Mouse (Mus musculus) midbrain, embryonic 12.5 days (tissue): ENCODE measurements at regions not wholly inside any gene's neighbourhood (a gene's known extent, or its start where the extent isn't known, plus 50 kb on each side); places are given as distances from the start of the nearest gene placed in this dataset.

Experiments
- ATAC-seq: fragments of 200-750 bp; cut with Nextera tagmentation; 2 replicates; pipeline ENCODE4 v1.8.0; 2017; ENCODE audit warnings: low read depth, moderate TSS enrichment, moderate library complexity; ENCODE audit not compliant: low FRiP score
- H3K27ac ChIP-seq: fragments of 300-500 bp; sonication (generic); replicated peaks from 2 replicates; pipeline ENCODE4 v1.5.1; 2016; ENCODE audit warnings: mild to moderate bottlenecking
- H3K27me3 ChIP-seq: fragments of 300-500 bp; sonication (generic); 2 replicates; pipeline ENCODE4 v1.6.1; 2016; ENCODE audit warnings: mild to moderate bottlenecking
- H3K36me3 ChIP-seq: fragments of 300-500 bp; sonication (generic); 2 replicates; pipeline ENCODE4 v1.6.1; 2016
- H3K4me1 ChIP-seq: fragments of 300-500 bp; sonication (generic); 2 replicates; pipeline ENCODE4 v1.6.1; 2016
- H3K4me2 ChIP-seq: fragments of 300-500 bp; sonication (generic); replicated peaks from 2 replicates; pipeline ENCODE4 v1.6.1; 2016; ENCODE audit warnings: mild to moderate bottlenecking, moderate library complexity
- H3K4me3 ChIP-seq: fragments of 300-500 bp; sonication (generic); 2 replicates; pipeline ENCODE4 v1.5.1; 2016; ENCODE audit warnings: mild to moderate bottlenecking
- H3K9ac ChIP-seq: fragments of 300-500 bp; sonication (generic); replicated peaks from 2 replicates; pipeline ENCODE4 v1.6.1; 2016; ENCODE audit warnings: mild to moderate bottlenecking, moderate library complexity
- H3K9me3 ChIP-seq: fragments of 300-500 bp; sonication (generic); 2 replicates; pipeline ENCODE4 v1.6.1; 2016; ENCODE audit warnings: mild to moderate bottlenecking
- WGBS: fragments of 180-500 bp; shearing (Covaris S2); methylation state at CpG from one replicate; pipeline ENCODE4 v1.1.7; 2016; 5-methylcytosine and 5-hydroxymethylcytosine counted together

DNA sequence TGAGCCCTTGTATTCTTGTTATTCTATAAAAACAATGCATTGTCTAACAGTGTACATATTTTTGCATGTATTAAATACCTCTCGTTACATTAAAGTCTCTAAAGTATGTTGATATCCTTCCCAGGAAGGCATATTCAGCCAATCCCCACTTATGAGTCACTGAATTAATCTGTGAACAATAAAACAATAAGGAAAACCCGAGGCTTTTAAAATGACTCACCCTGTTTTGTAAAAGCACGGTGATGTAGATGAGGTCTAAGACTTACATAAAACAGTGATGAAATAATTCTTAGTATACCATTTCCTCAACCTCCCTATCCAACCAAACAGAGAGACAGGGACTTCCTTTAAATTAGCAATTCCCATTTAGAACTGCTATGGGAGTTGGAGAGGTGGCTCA lies 95.8 kb downstream of the Asb7 start:
- Histone ChIP-seq H3K4me1 (no peaks in the 10 kb centered on the region), H3K27ac (no peak overlapping the region), H3K27me3 (no peaks in the 10 kb centered on the region), H3K4me3 (no peak overlapping the region), H3K4me2 (no peak overlapping the region), H3K9me3 (0 out of 2 replicates have a peak, but pooled peaks cover 6% of the 10 kb centered on the region), H3K36me3 (no peaks in the 10 kb centered on the region), H3K9ac (no peak overlapping the region)
- no peak for ATAC-seq
- whole genome bisulfite sequencing, result 81% methylated on average over 3 of the region's 3 CpGs

- no peak for ATAC-seq
- H3K36me3 ChIP-seq, result no peaks in the 10 kb centered on the region
- H3K27me3 ChIP-seq, result no peaks in the 10 kb centered on the region
- 85% methylated on average over 10 of the region's 10 CpGs for whole genome bisulfite sequencing
- H3K9me3 ChIP-seq, result 0 out of 2 replicates have a peak, but pooled peaks cover 6% of the 10 kb centered on the region
- no peak overlapping the region for H3K27ac ChIP-seq
- no peak overlapping the region for H3K4me3 ChIP-seq
- no peaks in the 10 kb centered on the region for H3K4me1 ChIP-seq
- no peak overlapping the region for H3K9ac ChIP-seq
- H3K4me2 ChIP-seq, result no peak overlapping the region
Observed at GRCm38 (mm10) chr7:66591594-66592290, 97.7 kb downstream of the Asb7 start.

DNA sequence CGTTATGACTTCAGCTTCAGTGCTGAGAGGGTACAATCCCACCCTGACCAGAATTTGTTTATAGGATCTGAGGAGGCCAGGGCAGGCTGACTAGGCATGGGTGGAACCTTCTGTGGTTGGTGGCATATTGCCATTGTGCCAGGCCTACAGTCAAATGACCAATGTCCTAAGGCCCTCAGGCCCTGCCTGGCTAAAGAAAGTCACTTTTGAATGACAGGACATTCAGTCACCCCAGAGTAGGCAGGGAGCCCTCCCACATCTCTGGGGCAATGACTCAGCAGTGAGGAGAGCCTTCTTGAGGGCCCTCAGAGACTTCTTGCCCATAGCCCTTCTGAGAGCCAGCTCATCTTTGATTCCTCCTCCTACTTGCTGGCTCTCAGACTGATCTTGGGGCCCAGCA lies 102.9 kb downstream of the Asb7 start:
- H3K4me3 ChIP-seq, result no peak overlapping the region

GRCm38 (mm10) chr7:66580687-66581151 lies 108.7 kb downstream of the Asb7 start:
- H3K4me1 ChIP-seq, result no peaks in the 10 kb centered on the region
- H3K36me3 ChIP-seq, result no peaks in the 10 kb centered on the region
- WGBS, result 56% methylated on average over 2 of the region's 2 CpGs
- ATAC-seq, result no peak
- no peak overlapping the region for H3K4me2 ChIP-seq
- no peak overlapping the region for H3K9ac ChIP-seq
- H3K27ac ChIP-seq, result no peak overlapping the region
- H3K27me3 ChIP-seq, result no peaks in the 10 kb centered on the region
- no peaks in the 10 kb centered on the region for H3K9me3 ChIP-seq
- H3K4me3 ChIP-seq, result no peak overlapping the region

More for the DNA sequence above, 102.9 kb downstream of the Asb7 start:
- H3K27ac ChIP-seq, result no peak overlapping the region
- no peak overlapping the region for H3K9ac ChIP-seq
- no peaks in the 10 kb centered on the region for H3K4me1 ChIP-seq
- H3K9me3 ChIP-seq, result 0 out of 2 replicates have a peak, but pooled peaks cover 6% of the 10 kb centered on the region
- no peak for ATAC-seq
- no peak overlapping the region for H3K4me2 ChIP-seq
- H3K27me3 ChIP-seq, result no peaks in the 10 kb centered on the region
- WGBS, result 83% methylated on average over 1 of the region's 1 CpGs
- no peaks in the 10 kb centered on the region for H3K36me3 ChIP-seq

GRCm38 (mm10) chr7:66576261-66576660 lies 113.1 kb downstream of the Asb7 start:
- no peak for ATAC-seq
- H3K4me3 ChIP-seq, result no peak overlapping the region
- H3K27me3 ChIP-seq, result no peaks in the 10 kb centered on the region
- H3K9ac ChIP-seq, result no peak overlapping the region
- no peaks in the 10 kb centered on the region for H3K4me1 ChIP-seq
- WGBS, result 92% methylated on average over 7 of the region's 7 CpGs
- no peak overlapping the region for H3K4me2 ChIP-seq
- no peak overlapping the region for H3K27ac ChIP-seq
- no peaks in the 10 kb centered on the region for H3K36me3 ChIP-seq
- H3K9me3 ChIP-seq, result no peaks in the 10 kb centered on the region

- Histone ChIP-seq H3K4me1 (no peaks in the 10 kb centered on the region), H3K9me3 (no peaks in the 10 kb centered on the region), H3K9ac (no peak overlapping the region), H3K4me2 (no peak overlapping the region), H3K27ac (no peak overlapping the region), H3K4me3 (no peak overlapping the region), H3K36me3 (no peaks in the 10 kb centered on the region), H3K27me3 (no peaks in the 10 kb centered on the region)
- WGBS, result 77% methylated on average over 5 of the region's 5 CpGs
- no peak for ATAC-seq
Observed at GRCm38 (mm10) chr7:66571451-66571850, 117.9 kb downstream of the Asb7 start.

GRCm38 (mm10) chr7:66547694-66548093 lies 120.4 kb upstream of the Aldh1a3 start:
- Histone ChIP-seq H3K9me3 (no peaks in the 10 kb centered on the region), H3K27me3 (no peaks in the 10 kb centered on the region), H3K27ac (no peak overlapping the region), H3K36me3 (no peaks in the 10 kb centered on the region), H3K4me2 (no peak overlapping the region), H3K4me1 (no peaks in the 10 kb centered on the region), H3K4me3 (no peak overlapping the region), H3K9ac (no peak overlapping the region)
- no peak for ATAC-seq
- WGBS, result 89% methylated on average over 11 of the region's 11 CpGs

DNA sequence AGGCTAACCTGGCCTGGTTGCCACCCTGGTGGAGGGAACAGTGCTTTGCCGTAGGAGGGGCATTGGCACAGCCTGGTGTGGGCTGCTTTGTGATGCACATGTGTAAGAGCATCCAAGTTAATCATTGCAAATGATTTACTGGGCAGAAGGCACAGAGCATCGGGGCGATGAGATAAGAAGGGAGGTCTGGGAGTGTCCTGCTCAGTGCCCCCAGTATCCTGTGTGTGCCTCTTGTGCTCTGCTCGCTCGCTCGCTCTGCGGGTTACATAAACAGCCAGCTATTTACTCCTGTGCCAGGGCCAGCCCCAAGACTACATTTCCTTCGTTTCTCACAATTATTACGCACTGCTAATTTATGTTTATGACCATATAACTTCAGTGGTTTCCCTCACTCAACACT lies 117.9 kb upstream of the Aldh1a3 start:
- ATAC-seq, result no peak
- H3K4me3 ChIP-seq, result no peak overlapping the region
- 89% methylated on average over 9 of the region's 9 CpGs for WGBS
- no peaks in the 10 kb centered on the region for H3K4me1 ChIP-seq
- no peak overlapping the region for H3K9ac ChIP-seq
- H3K9me3 ChIP-seq, result no peaks in the 10 kb centered on the region
- no peaks in the 10 kb centered on the region for H3K27me3 ChIP-seq
- no peaks in the 10 kb centered on the region for H3K36me3 ChIP-seq
- no peak overlapping the region for H3K4me2 ChIP-seq
- no peak overlapping the region for H3K27ac ChIP-seq

- no peak overlapping the region for H3K4me3 ChIP-seq
Observed at GRCm38 (mm10) chr7:66544352-66545053, 117.2 kb upstream of the Aldh1a3 start.

DNA sequence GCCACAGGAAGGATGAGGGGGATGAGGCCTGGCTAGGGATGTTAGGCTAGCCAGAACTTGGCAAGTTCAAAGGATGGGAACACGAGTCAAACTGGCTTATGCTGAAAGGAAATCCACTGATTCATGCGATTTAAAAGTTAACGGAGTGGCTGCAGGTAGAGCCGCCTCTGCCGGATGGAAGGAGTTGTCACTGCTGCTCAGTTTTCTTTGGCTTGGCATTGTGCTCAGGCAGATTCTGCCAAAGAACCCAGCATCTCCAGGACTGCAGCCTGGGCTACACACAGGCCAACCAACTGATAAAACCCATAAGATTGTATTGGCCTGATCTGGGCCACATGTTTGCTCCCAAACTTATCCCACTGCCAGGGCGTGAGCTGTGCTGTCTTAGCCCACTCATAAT lies 105.3 kb upstream of the Aldh1a3 start:
- Histone ChIP-seq H3K4me2 (no peak overlapping the region), H3K36me3 (no peaks in the 10 kb centered on the region), H3K27me3 (no peaks in the 10 kb centered on the region), H3K4me1 (no peaks in the 10 kb centered on the region), H3K27ac (no peak overlapping the region), H3K9ac (0 out of 2 replicates have a peak overlapping the region, but pooled peaks have one; percentile 6), H3K9me3 (no peaks in the 10 kb centered on the region), H3K4me3 (no peak overlapping the region)
- 88% methylated on average over 6 of the region's 6 CpGs for WGBS
- no peak for ATAC-seq

More at GRCm38 (mm10) chr7:66544352-66545053, 117.2 kb upstream of the Aldh1a3 start:
- no peak for ATAC-seq
- H3K9me3 ChIP-seq, result no peaks in the 10 kb centered on the region
- H3K4me1 ChIP-seq, result no peaks in the 10 kb centered on the region
- H3K36me3 ChIP-seq, result no peaks in the 10 kb centered on the region
- WGBS, result 84% methylated on average over 11 of the region's 11 CpGs
- no peak overlapping the region for H3K9ac ChIP-seq
- H3K27me3 ChIP-seq, result no peaks in the 10 kb centered on the region
- no peak overlapping the region for H3K27ac ChIP-seq
- no peak overlapping the region for H3K4me2 ChIP-seq

DNA sequence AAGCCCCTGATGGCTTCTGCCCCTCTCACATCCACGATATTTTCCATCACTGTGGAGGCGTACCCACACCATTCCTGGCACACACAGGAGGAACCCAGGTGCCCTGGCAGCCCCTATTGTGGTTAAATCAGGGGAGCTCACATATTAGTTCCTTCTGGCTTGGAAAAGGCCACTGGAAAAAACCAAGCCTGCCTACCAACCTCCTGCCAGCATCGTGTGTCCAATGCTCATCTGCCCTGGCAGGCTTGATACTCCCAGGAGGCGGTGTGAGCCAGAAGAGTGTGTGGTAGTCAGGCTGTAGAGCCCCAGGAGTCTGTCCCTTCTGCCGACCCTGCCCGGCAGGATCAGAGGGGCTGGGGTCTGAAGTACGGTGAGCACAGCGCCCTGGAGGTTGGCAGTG lies 104.7 kb upstream of the Aldh1a3 start:
- Histone ChIP-seq H3K4me2 (no peak overlapping the region), H3K9me3 (no peaks in the 10 kb centered on the region), H3K27me3 (no peaks in the 10 kb centered on the region), H3K9ac (0 out of 2 replicates have a peak overlapping the region, but pooled peaks have one; percentile 6), H3K36me3 (no peaks in the 10 kb centered on the region), H3K27ac (no peak overlapping the region), H3K4me3 (no peak overlapping the region), H3K4me1 (no peaks in the 10 kb centered on the region)
- ATAC-seq, result no peak
- 88% methylated on average over 8 of the region's 8 CpGs for WGBS

DNA sequence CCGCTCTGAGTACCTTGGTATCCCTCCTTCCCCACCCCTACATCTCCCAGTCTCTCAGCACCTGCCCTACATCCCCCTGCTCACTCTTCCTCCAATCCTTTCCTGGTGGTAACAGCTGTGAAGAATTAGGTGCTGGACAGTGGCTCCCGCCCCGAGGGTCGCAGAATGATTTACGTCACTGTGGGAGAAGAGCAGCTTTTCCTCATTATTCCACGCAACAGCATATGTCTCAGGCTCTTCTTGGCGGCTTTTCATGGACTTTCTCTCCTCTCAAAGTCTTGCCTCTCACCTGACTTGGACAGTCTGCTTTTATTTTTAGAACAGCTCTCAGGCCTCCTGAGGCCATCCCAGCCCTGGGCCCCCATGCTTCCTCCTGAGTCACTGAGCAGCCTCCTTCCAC lies 103.8 kb upstream of the Aldh1a3 start:
- ATAC-seq, result no peak
- Histone ChIP-seq H3K9me3 (no peaks in the 10 kb centered on the region), H3K4me2 (no peak overlapping the region), H3K27me3 (no peaks in the 10 kb centered on the region), H3K9ac (no peak overlapping the region), H3K4me1 (no peaks in the 10 kb centered on the region), H3K27ac (no peak overlapping the region), H3K36me3 (no peaks in the 10 kb centered on the region), H3K4me3 (no peak overlapping the region)
- WGBS, result 79% methylated on average over 7 of the region's 7 CpGs
